Mouse (Mus musculus) lung, postnatal 0 days (tissue): ENCODE results near the gene Mylk. TPM values are rescaled to one million over a fixed set of nuclear protein-coding genes. Genes with fewer than 3 reads are reported as not detected.

Experiments used
- ATAC-seq: fragments of 200-750 bp; cut with Nextera tagmentation; 2 replicates; pipeline ENCODE4 v1.8.0; 2017; ENCODE audit warnings: moderate library complexity
- DNase-seq: peaks from one replicate; pipeline ENCODE4 v3.0.0-alpha.2; 2016; ENCODE audit warnings: low spot score
- H3K27ac ChIP-seq: fragments of 300-500 bp; sonication (generic); 2 replicates; pipeline ENCODE4 v1.5.1; 2014; ENCODE audit warnings: antibody characterized with exemption, mild to moderate bottlenecking, low read length, mixed read lengths
- H3K27me3 ChIP-seq: fragments of 300-500 bp; sonication (generic); replicated peaks from 2 replicates; pipeline ENCODE4 v1.6.1; 2014; ENCODE audit warnings: low read length, mixed read lengths; ENCODE audit not compliant: insufficient read depth
- H3K36me3 ChIP-seq: fragments of 300-500 bp; sonication (generic); 2 replicates; pipeline ENCODE4 v1.6.1; 2014; ENCODE audit warnings: low read length, mixed read lengths; ENCODE audit not compliant: insufficient read depth
- H3K4me1 ChIP-seq: fragments of 300-500 bp; sonication (generic); 2 replicates; pipeline ENCODE4 v1.6.1; 2014; ENCODE audit warnings: antibody characterized with exemption, low read depth, low read length, mixed read lengths; ENCODE audit not compliant: insufficient read depth
- H3K4me2 ChIP-seq: fragments of 300-500 bp; sonication (generic); replicated peaks from 2 replicates; pipeline ENCODE4 v1.6.1; 2014; ENCODE audit warnings: low read depth, mild to moderate bottlenecking, low read length, moderate library complexity, mixed read lengths
- H3K4me3 ChIP-seq: fragments of 300-500 bp; sonication (generic); 2 replicates; pipeline ENCODE4 v1.5.1; 2014; ENCODE audit warnings: low read depth, low read length
- H3K9ac ChIP-seq: fragments of 300-500 bp; sonication (generic); replicated peaks from 2 replicates; pipeline ENCODE4 v1.6.1; 2014; ENCODE audit warnings: low read depth, mild to moderate bottlenecking
- H3K9me3 ChIP-seq: fragments of 300-500 bp; sonication (generic); 2 replicates; pipeline ENCODE4 v1.6.1; 2016; ENCODE audit warnings: low read length, mixed read lengths
- CTCF ChIP-seq: IDR thresholded peaks from 2 replicates; pipeline ENCODE4 v1.5.1; 2016; ENCODE audit warnings: antibody characterized with exemption, mild to moderate bottlenecking
- EP300 ChIP-seq: IDR thresholded peaks from 2 replicates; pipeline ENCODE4 v1.6.1; 2016; ENCODE audit warnings: antibody characterized with exemption, mild to moderate bottlenecking, control low read depth
- WGBS: fragments of 180-500 bp; shearing (Covaris S2); extraction: QIAGEN DNeasy Blood & Tissue Kit; methylation state at CpG from one replicate; pipeline ENCODE4 v1.1.7; 2014; 5-methylcytosine and 5-hydroxymethylcytosine counted together
- polyA plus RNA-seq: library from polyadenylated mRNA; unstranded; fragments of >200 nt; fragmentation: Nextera tagmentation; extraction: Ambion mirVana; gene quantifications from 2 replicates; pipeline ENCODE4 v1.2.1, GENCODE M21; 2015

The Mylk gene
- polyA plus RNA-seq, 1 experiment from 2014 or later = 55.7 TPM

DNA sequence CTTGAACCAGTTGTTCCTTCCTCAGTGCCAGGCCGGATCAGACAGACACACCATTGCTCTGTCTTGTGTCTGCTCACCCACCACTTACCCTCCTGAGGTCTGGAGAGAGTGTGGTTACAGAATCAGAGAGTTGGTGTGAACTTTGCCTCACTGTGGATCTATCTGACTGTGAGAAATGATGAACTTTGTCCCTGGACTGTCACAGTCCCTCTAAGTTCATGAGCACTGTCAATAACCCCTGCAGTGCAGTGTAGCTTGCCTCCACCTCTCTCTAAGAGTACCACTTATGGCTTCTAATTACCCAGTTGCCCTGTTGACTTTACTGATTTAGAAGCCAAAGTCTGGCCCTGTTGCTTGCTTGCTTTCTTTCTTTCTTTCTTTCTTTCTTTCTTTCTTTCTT, 142.0 kb downstream of the Mylk start:
- Histone ChIP-seq H3K4me1 (no peaks in the 10 kb centered on the region), H3K4me3 (no peak overlapping the region), H3K9me3 (no peaks in the 10 kb centered on the region), H3K4me2 (no peak overlapping the region), H3K27me3 (no peaks in the 10 kb centered on the region), H3K9ac (no peak overlapping the region), H3K27ac (no peak overlapping the region), H3K36me3 (no peaks in the 10 kb centered on the region)
- TF ChIP-seq EP300 (no peak), CTCF (no peak)
- 83% methylated on average over 1 of the region's 1 CpGs for WGBS
- DNase-seq (no peak), ATAC-seq (no peak)

GRCm38 (mm10) chr16:34894016-34894415, 149.0 kb downstream of the Mylk start:
- no peak; the same call in 1 of the 2 replicates for ATAC-seq
- H3K4me2 ChIP-seq = no peak overlapping the region
- H3K4me1 ChIP-seq = no peaks in the 10 kb centered on the region
- no peak overlapping the region for H3K4me3 ChIP-seq
- WGBS = 78% methylated on average over 3 of the region's 3 CpGs
- no peak overlapping the region for H3K9ac ChIP-seq
- no peak for DNase-seq
- no peaks in the 10 kb centered on the region for H3K36me3 ChIP-seq
- no peak overlapping the region for H3K27ac ChIP-seq
- H3K27me3 ChIP-seq = no peaks in the 10 kb centered on the region
- H3K9me3 ChIP-seq = no peaks in the 10 kb centered on the region
- TF ChIP-seq CTCF (no peak), EP300 (no peak)

DNA sequence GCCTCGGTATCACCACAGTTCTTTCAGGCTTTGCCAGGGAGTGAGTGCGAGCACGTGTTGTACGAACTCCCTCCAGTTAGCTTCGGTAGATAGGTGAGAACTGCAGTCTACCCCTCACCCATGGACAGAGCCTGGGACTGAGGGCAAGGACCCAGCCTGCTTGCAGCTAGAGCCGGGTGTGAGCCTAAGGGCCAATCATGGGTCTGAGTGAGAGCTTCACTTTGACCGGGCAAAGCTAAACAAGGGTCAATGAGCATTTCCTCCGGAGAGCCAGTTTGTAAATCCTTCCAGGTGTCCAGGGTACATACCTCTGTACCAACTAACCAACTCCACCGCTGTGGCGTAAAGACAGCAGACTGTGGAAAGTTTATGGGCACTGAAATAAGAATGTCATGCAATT, 150.9 kb downstream of the Mylk start:
- WGBS = 83% methylated on average over 10 of the region's 10 CpGs
- DNase-seq (no peak), ATAC-seq (no peak)
- Histone ChIP-seq H3K4me3 (no peak overlapping the region), H3K36me3 (no peaks in the 10 kb centered on the region), H3K27me3 (no peaks in the 10 kb centered on the region), H3K4me1 (no peaks in the 10 kb centered on the region), H3K27ac (0 out of 2 replicates have a peak overlapping the region, but pooled peaks have one; percentile 14), H3K9me3 (no peaks in the 10 kb centered on the region), H3K9ac (no peak overlapping the region), H3K4me2 (no peak overlapping the region)
- TF ChIP-seq CTCF = no peak
- no peak for TF ChIP-seq EP300

- no peaks in the 10 kb centered on the region for H3K4me1 ChIP-seq
- no peaks in the 10 kb centered on the region for H3K27me3 ChIP-seq
- H3K9me3 ChIP-seq = no peaks in the 10 kb centered on the region
- WGBS = 61% methylated on average over 3 of the region's 3 CpGs
- no peak overlapping the region for H3K9ac ChIP-seq
- ATAC-seq (no peak), DNase-seq (peak; percentile 53)
- no peak overlapping the region for H3K4me3 ChIP-seq
- TF ChIP-seq EP300 (no peak), CTCF (peak; percentile 56)
- H3K4me2 ChIP-seq = no peak overlapping the region
- no peak overlapping the region for H3K27ac ChIP-seq
- H3K36me3 ChIP-seq = no peaks in the 10 kb centered on the region
Observed at GRCm38 (mm10) chr16:34896996-34897395, 152.0 kb downstream of the Mylk start.

DNA sequence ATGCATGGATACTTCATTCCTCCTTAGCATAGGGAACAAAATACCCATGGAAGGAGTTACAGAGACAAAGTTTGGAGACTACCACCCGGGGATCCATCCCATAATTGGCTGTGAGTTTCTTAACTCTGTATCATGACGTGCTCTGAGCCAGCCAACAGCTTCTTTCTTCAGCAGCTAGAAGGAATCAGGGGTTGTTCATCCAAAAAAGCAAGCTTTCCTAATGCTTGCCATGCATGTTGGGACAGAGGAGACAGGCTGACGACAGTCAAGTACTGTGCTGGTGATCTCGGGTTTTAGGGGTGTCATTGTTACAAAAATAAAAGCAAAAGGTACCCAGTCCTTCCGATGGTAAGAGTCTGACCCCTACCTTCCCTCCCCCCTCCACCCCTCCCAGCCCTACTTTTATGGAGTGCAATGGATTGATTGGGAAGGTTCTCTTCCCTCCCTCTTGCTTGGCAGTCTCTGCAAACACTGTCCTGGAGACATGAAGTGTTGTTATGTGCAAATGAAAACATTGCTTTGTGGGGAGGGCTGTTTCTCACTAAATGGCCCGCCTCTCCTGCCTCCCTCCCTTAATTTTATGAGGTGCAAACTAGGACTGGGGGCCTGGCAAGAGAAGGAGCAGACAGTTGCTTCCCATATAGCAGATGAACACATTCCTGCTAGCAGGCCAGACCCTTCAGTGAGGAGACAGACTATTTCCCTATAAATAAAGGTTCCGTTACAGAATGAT, 153.2 kb downstream of the Mylk start:
- WGBS = 47% methylated on average over 7 of the region's 7 CpGs
- no peaks in the 10 kb centered on the region for H3K36me3 ChIP-seq
- no peaks in the 10 kb centered on the region for H3K27me3 ChIP-seq
- H3K4me1 ChIP-seq = no peaks in the 10 kb centered on the region
- DNase-seq = peak; percentile 86
- TF ChIP-seq CTCF = no peak
- no peak for TF ChIP-seq EP300
- no peak overlapping the region for H3K9ac ChIP-seq
- H3K27ac ChIP-seq = peak overlapping the region; percentile 27
- H3K9me3 ChIP-seq = no peaks in the 10 kb centered on the region
- no peak overlapping the region for H3K4me2 ChIP-seq
- peak; percentile 76 for ATAC-seq
- no peak overlapping the region for H3K4me3 ChIP-seq

GRCm38 (mm10) chr16:34899071-34899808, 154.2 kb downstream of the Mylk start:
- Histone ChIP-seq H3K9ac (no peak overlapping the region), H3K27ac (peak overlapping the region; percentile 27; the same call in 1 of the 2 replicates), H3K4me1 (no peaks in the 10 kb centered on the region), H3K4me2 (no peak overlapping the region), H3K4me3 (no peak overlapping the region), H3K36me3 (no peaks in the 10 kb centered on the region), H3K27me3 (no peaks in the 10 kb centered on the region), H3K9me3 (no peaks in the 10 kb centered on the region)
- TF ChIP-seq CTCF (no peak; the same call in 1 of the 2 replicates), EP300 (no peak)
- DNase-seq (no peak), ATAC-seq (no peak)
- WGBS = 32% methylated on average over 11 of the region's 11 CpGs
